Mouse (Mus musculus) ovary, adult 10 weeks (tissue): Measurements from ENCODE around the gene Notch2. TPM values are rescaled to one million over a fixed set of nuclear protein-coding genes. Genes with fewer than 3 reads are reported as not detected.

Experiments
- polyA plus RNA-seq: library from polyadenylated mRNA; stranded (reverse); fragments of 350-450 nt; fragmentation: Illumina TruSeq; extraction: RNeasy Lipid Tissue Mini Kit (QIAGEN cat#74804); gene quantifications from one replicate; pipeline ENCODE4 v1.2.3, GENCODE M21; 2014

Notch2 gene
- 14.9 TPM for polyA plus RNA-seq

GRCm38 (mm10) chr3:98013401-98014281 is at the start of gene Notch2:
Gene Notch2, plus strand, starts transcription at chr3:98013527.

DNA sequence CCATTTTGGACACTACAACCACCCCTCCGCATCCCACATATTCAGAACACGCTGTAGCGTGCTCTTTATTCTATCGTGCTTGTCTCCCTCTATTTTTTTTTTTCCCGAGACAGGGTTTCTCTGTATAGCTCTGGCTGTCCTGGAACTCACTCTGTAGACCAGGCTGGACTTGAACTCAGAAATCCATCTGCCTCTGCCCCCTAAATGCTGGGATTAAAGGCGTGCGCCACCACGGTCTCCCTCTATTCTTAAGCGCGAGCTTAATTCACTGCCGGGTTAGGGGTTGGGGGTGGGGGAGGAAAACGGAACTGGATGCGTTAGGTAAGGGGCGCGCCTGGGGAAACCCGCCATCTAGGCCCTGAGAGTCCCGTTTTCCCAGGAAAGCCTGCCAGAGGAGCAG is 147.0 kb downstream of the Notch2 start, which contains the start of gene Adam30:
TSS of gene Adam30 (plus strand) at position 301 of the 400 bp plus-strand sequence.

Other genes starting within 250 kb of the Notch2 start
- gene Pde4dip, start 124.8 kb upstream of the Notch2 start, polyA plus RNA-seq = 27.4 TPM
- gene Sec22b, start 112.3 kb upstream of the Notch2 start, polyA plus RNA-seq = 96.2 TPM
- gene Adam30, start 147.1 kb downstream of the Notch2 start, polyA plus RNA-seq = not detected
- gene Reg4, start 208.6 kb downstream of the Notch2 start, polyA plus RNA-seq = not detected